Mouse (Mus musculus) layer of hippocampus, postnatal 14 days (tissue): ENCODE measurements around the gene Calm3. TPM values are rescaled to one million over a fixed set of nuclear protein-coding genes. Genes with fewer than 3 reads are reported as not detected.

Experiments
- DNase-seq, 2 experiments: peaks; one replicate each; pipeline ENCODE4 v3.0.0; 2021 to 2022; ENCODE audit warnings: low spot score in 2 of 2, mixed read lengths in 1 of 2
- total RNA-seq, 2 experiments: library from RNA; stranded (reverse); gene quantifications; 2 replicates each; pipeline ENCODE4 v1.2.3; 2021

Gene Calm3
- total RNA-seq, 2 experiments from 2014 or later = 2,318 to 2,416 TPM

GRCm38 (mm10) chr7:16916342-16917265 lies 7.3 kb downstream of the Calm3 start:
- no peak for DNase-seq

GRCm38 (mm10) chr7:16915461-16916340 lies 8.2 kb downstream of the Calm3 start:
- DNase-seq = no peak

- DNase-seq = no peak
Measured at GRCm38 (mm10) chr7:16914453-16915343, 9.2 kb downstream of the Calm3 start.

GRCm38 (mm10) chr7:16913806-16914452 lies 10.0 kb downstream of the Calm3 start:
- DNase-seq = peak; percentile 78 to 81

- no peak for DNase-seq
Measured at GRCm38 (mm10) chr7:16912360-16912759, 11.6 kb downstream of the Calm3 start.

- no peak for DNase-seq
Measured at GRCm38 (mm10) chr7:16911904-16912303, 12.0 kb downstream of the Calm3 start.

GRCm38 (mm10) chr7:16909909-16910308 lies 14.0 kb downstream of the Calm3 start:
- DNase-seq = no peak

GRCm38 (mm10) chr7:16908859-16909258 lies 15.1 kb downstream of the Calm3 start:
- no peak for DNase-seq

- DNase-seq = no peak
Measured at GRCm38 (mm10) chr7:16908367-16908766, 15.5 kb downstream of the Calm3 start.

- no peak for DNase-seq
Measured at GRCm38 (mm10) chr7:16907842-16908241, 16.1 kb downstream of the Calm3 start.

- no peak for DNase-seq
Measured at GRCm38 (mm10) chr7:16906889-16907559, 16.9 kb downstream of the Calm3 start.

- DNase-seq = no peak
Measured at GRCm38 (mm10) chr7:16906281-16906680, 17.6 kb downstream of the Calm3 start, which contains the start of gene Ptgir. Ptgir (plus strand) TSS chr7:16906490.

- DNase-seq = no peak
Measured at GRCm38 (mm10) chr7:16905491-16906021, 18.4 kb downstream of the Calm3 start.

- DNase-seq = no peak
Measured at GRCm38 (mm10) chr7:16904120-16904675, 19.7 kb downstream of the Calm3 start.

- no peak for DNase-seq
Measured at GRCm38 (mm10) chr7:16903439-16903955, 20.4 kb downstream of the Calm3 start.

- no peak for DNase-seq
Measured at GRCm38 (mm10) chr7:16900526-16900925, 23.4 kb downstream of the Calm3 start.

- DNase-seq = no peak
Measured at GRCm38 (mm10) chr7:16895511-16895910, 28.4 kb downstream of the Calm3 start.

GRCm38 (mm10) chr7:16895000-16895399 lies 28.9 kb downstream of the Calm3 start:
- peak in 1 of 2 experiments; percentile 64 for DNase-seq

GRCm38 (mm10) chr7:16894279-16894678 lies 29.6 kb downstream of the Calm3 start:
- DNase-seq = no peak
